7 mouse cellular contexts compared by ENCODE assay signal in the genomic region with DNA sequence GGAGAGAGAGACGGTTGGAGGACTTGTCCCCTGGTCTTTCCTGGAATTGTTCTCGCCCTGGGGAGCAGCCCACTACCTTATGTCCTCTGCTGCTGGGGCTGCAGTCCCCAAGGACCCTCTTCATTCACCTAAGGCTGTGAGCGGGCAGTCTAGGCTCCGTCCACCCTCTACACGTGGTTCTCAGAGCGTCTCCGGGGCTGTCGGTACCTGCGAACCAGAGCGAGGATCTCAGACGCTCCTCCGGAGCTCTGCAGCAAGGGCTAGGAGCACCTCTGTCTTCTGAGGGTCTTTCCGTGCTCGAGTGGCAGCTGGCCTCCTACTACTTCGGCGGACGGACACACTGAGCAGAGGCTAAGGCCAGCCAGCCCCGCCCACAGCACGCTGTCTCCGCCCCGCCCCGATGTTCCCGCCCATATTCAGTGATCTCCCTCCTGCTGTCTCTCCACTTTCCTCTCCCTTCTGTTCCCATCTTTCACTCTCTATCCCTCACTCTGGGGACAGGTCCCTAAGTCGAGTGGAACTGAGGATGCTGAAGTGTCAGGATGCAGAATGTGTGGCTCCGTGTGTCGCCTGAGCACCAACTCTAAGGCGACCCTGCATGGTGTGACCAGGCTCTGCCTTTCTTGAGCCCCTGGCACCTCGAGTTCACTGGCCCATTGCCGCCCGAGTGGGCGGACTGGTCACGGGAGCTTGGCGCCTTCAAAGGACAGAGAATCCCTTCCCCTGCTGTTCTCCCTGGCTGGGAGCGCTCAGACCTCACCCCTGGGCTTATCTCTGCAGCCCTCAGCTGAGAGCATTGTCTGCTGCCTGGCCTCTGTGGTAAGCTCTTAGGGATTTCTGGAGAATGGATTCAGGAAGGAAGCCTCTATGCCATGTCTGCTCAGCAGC. TPM values are rescaled to one million over a fixed set of nuclear protein-coding genes. Genes with fewer than 3 reads are reported as not detected.
A peak's percentile ranks its signal among the peaks of the same experiment; 100 is the strongest.
DNase-seq lines count a peak whose midpoint lies in the region; ATAC-seq and TF ChIP-seq lines count a peak whose summit lies in the region.

Gene Prokr1, minus strand, starts transcription at position 350 of the 888 bp plus-strand sequence.

- peaks cover 12% of the 10 kb centered on the region for H3K4me1 ChIP-seq in E14TG2a.4 (replicated peaks; ENCODE audit: low read depth, low read length)
- H3K4me1 ChIP-seq in heart, embryonic 10.5 days = peaks cover 29% of the 10 kb centered on the region
- peaks cover 2% of the 10 kb centered on the region; the same call in 1 of the 2 replicates for H3K4me1 ChIP-seq in lung, embryonic 16.5 days (replicated peaks; ENCODE audit: control insufficient read depth, insufficient read depth, low read length)
- H3K4me1 ChIP-seq in neural tube, embryonic 15.5 days = peaks cover 24% of the 10 kb centered on the region

- no peaks in the 10 kb centered on the region for H3K36me3 ChIP-seq in E14TG2a.4 (ENCODE audit: insufficient read depth, low read length)
- 0 out of 2 replicates have a peak, but pooled peaks cover 3% of the 10 kb centered on the region for H3K36me3 ChIP-seq in heart, embryonic 10.5 days
- no peaks in the 10 kb centered on the region for H3K36me3 ChIP-seq in lung, embryonic 16.5 days (ENCODE audit: control insufficient read depth, insufficient read depth, low read length)
- no peaks in the 10 kb centered on the region for H3K36me3 ChIP-seq in neural tube, embryonic 15.5 days

- peak within 1 kb of the TSS; percentile 72 for H3K4me3 ChIP-seq in E14TG2a.4 (replicated peaks; ENCODE audit: low read length)
- H3K4me3 ChIP-seq in heart, embryonic 10.5 days = peak within 1 kb of the TSS; percentile 70
- H3K4me3 ChIP-seq in lung, embryonic 16.5 days (ENCODE audit: low read length) = peak within 1 kb of the TSS; percentile 60
- H3K4me3 ChIP-seq in neural tube, embryonic 15.5 days (replicated peaks) = peak within 1 kb of the TSS; percentile 55

- H3K4me2 ChIP-seq in lung, embryonic 16.5 days (ENCODE audit: low read depth, low read length) = peak within 1 kb of the TSS; percentile 96
- peak within 1 kb of the TSS; percentile 81 for H3K4me2 ChIP-seq in neural tube, embryonic 15.5 days

- DNase-seq in B cell, adult 2 months = peak; percentile 45 to 52
- peak; percentile 87 for DNase-seq in embryo, embryonic 9.5 days (ENCODE audit: extremely low spot score)
- peak; percentile 90 for DNase-seq in heart, embryonic 10.5 days (ENCODE audit: low spot score)
- DNase-seq in kidney, adult 8-10 months = peak; percentile 4 to 31

- H3K27me3 ChIP-seq in E14TG2a.4 (ENCODE audit: insufficient read depth, low read length) = peaks cover 51% of the 10 kb centered on the region
- peaks cover 35% of the 10 kb centered on the region for H3K27me3 ChIP-seq in heart, embryonic 10.5 days (ENCODE audit: insufficient read depth, poor library complexity, severe bottlenecking)
- H3K27me3 ChIP-seq in lung, embryonic 16.5 days (ENCODE audit: control insufficient read depth, insufficient read depth, low read depth, low read length) = no peaks in the 10 kb centered on the region
- H3K27me3 ChIP-seq in neural tube, embryonic 15.5 days (replicated peaks) = 0 out of 2 replicates have a peak, but pooled peaks cover 11% of the 10 kb centered on the region

- H3K9me3 ChIP-seq in E14TG2a.4 (ENCODE audit: low read length) = no peaks in the 10 kb centered on the region
- no peaks in the 10 kb centered on the region for H3K9me3 ChIP-seq in heart, embryonic 10.5 days
- H3K9me3 ChIP-seq in lung, embryonic 16.5 days (ENCODE audit: control insufficient read depth, low read length) = no peaks in the 10 kb centered on the region
- H3K9me3 ChIP-seq in neural tube, embryonic 15.5 days (replicated peaks) = no peaks in the 10 kb centered on the region

- whole genome bisulfite sequencing in heart, embryonic 10.5 days = under 1% methylated on average over 34 of the region's 34 CpGs
- WGBS in lung, embryonic 16.5 days = under 1% methylated on average over 34 of the region's 34 CpGs
- under 1% methylated on average over 34 of the region's 34 CpGs for WGBS in neural tube, embryonic 15.5 days

- H3K27ac ChIP-seq in heart, embryonic 10.5 days = peak within 1 kb of the TSS; percentile 85
- no peak within 1 kb of the TSS for H3K27ac ChIP-seq in lung, embryonic 16.5 days (ENCODE audit: low read length)
- 0 out of 2 replicates have a peak within 1 kb of the TSS, but pooled peaks have one; percentile 5 for H3K27ac ChIP-seq in neural tube, embryonic 15.5 days (replicated peaks)

- no peak for TF ChIP-seq CTCF in E14TG2a.4 (conservative IDR thresholded peaks at IDR 0.05; ENCODE audit: low read length)

- peak; percentile 95 for ATAC-seq in lung, embryonic 16.5 days (ENCODE audit: low read depth)
- ATAC-seq in neural tube, embryonic 15.5 days (ENCODE audit: low FRiP score) = peak; percentile 86

- peak within 1 kb of the TSS; percentile 72 for H3K9ac ChIP-seq in lung, embryonic 16.5 days (ENCODE audit: low read length)
- H3K9ac ChIP-seq in neural tube, embryonic 15.5 days (replicated peaks) = peak within 1 kb of the TSS; percentile 32

RNA-seq across cellular contexts. Expression of gene Prokr1, which starts in this region (rescaled TPM):
- polyA plus RNA-seq in heart, embryonic 10.5 days (2016; fragmentation: Nextera tagmentation; extraction: Ambion mirVana) = 3.0 and 3.9 TPM in 2 replicates
- 2.2 and 2.6 TPM in 2 replicates for polyA plus RNA-seq in lung, embryonic 16.5 days (2015; fragmentation: Nextera tagmentation; extraction: Ambion mirVana)
- polyA plus RNA-seq in neural tube, embryonic 15.5 days (2015; fragmentation: Nextera tagmentation; extraction: Ambion mirVana) = 3.0 and 3.9 TPM in 2 replicates

Comparison
In these comparisons a context has a peak if more than half of its experiments do, and no peak if none do; other contexts are left out.
1. DNase-seq: peak in every context shown above with its lines; median percentile 90 in heart, embryonic 10.5 days; 87 in embryo, embryonic 9.5 days; 48 in B cell, adult 2 months; 18 in kidney, adult 8-10 months.